Mouse (Mus musculus) mouse trophoblast stem cell (cell line): ENCODE results near the gene 1700025B11Rik.
"Not testable (repeated sequence)": the region's sequence is repeated elsewhere in the genome, so short reads cannot be mapped to it uniquely, and the experiment has no call there.

ENCODE experiments used
- in situ Hi-C, 2 experiments: fragments of 300-500 bp; cut with MseI, MboI; formaldehyde crosslinking; loops; 2 replicates in 1 of 2; 3 replicates in 1 of 2; pipeline ENCODE4 v1.15.1; 2025

The 1700025B11Rik gene

GRCm38 (mm10) chr15:77561792-77562191 is at the start of gene 1700025B11Rik:
Gene 1700025B11Rik (minus strand): TSS chr15:77561892.
- in situ Hi-C loops = no loop called here

- in situ Hi-C loops = loop anchor here (10.0 kb wide), 1 partner anchor 61 kb away; no protein-coding TSS in a partner anchor
Observed at GRCm38 (mm10) chr15:77606069-77606468, 44.4 kb upstream of the 1700025B11Rik start.

- in situ Hi-C loops = no loop called here
Observed at GRCm38 (mm10) chr15:77598958-77599357, 37.3 kb upstream of the 1700025B11Rik start, which contains the start of gene Gm36245. Gene Gm36245 (plus strand): TSS chr15:77599258.

GRCm38 (mm10) chr15:77598429-77598828 is 36.7 kb upstream of the 1700025B11Rik start:
- in situ Hi-C loops = no loop called here

- in situ Hi-C loops = no loop called here
Observed at GRCm38 (mm10) chr15:77595961-77596360, 34.3 kb upstream of the 1700025B11Rik start, which contains the start of gene Apol10b. Gene Apol10b (minus strand): TSS chr15:77596125.

- in situ Hi-C loops = no loop called here
Observed at GRCm38 (mm10) chr15:77593557-77593956, 31.9 kb upstream of the 1700025B11Rik start.

- in situ Hi-C loops = no loop called here
Observed at GRCm38 (mm10) chr15:77590881-77591280, 29.2 kb upstream of the 1700025B11Rik start.

GRCm38 (mm10) chr15:77588981-77589380 is 27.3 kb upstream of the 1700025B11Rik start:
- in situ Hi-C loops = no loop called here

GRCm38 (mm10) chr15:77587026-77587425 is 25.3 kb upstream of the 1700025B11Rik start:
- in situ Hi-C loops = no loop called here

- in situ Hi-C loops = no loop called here
Observed at GRCm38 (mm10) chr15:77581681-77582080, 20.0 kb upstream of the 1700025B11Rik start.

GRCm38 (mm10) chr15:77579311-77579710 is 17.6 kb upstream of the 1700025B11Rik start:
- in situ Hi-C loops = no loop called here

GRCm38 (mm10) chr15:77578801-77579200 is 17.1 kb upstream of the 1700025B11Rik start:
- in situ Hi-C loops = no loop called here

- in situ Hi-C loops = no loop called here
Observed at GRCm38 (mm10) chr15:77563219-77563618, 1.5 kb upstream of the 1700025B11Rik start.

GRCm38 (mm10) chr15:77539221-77539620 is 22.5 kb downstream of the 1700025B11Rik start:
- in situ Hi-C loops = not testable (repeated sequence)

GRCm38 (mm10) chr15:77533216-77533615 is 28.5 kb downstream of the 1700025B11Rik start, which contains the start of gene Apol7c:
Gene Apol7c (minus strand): TSS chr15:77533316.
- in situ Hi-C loops = no loop called here

GRCm38 (mm10) chr15:77523186-77523843 is 38.4 kb downstream of the 1700025B11Rik start:
- in situ Hi-C loops = loop anchor here (5.0 kb wide), 1 partner anchor 109 kb away; no protein-coding TSS in a partner anchor

GRCm38 (mm10) chr15:77520596-77520995 is 41.1 kb downstream of the 1700025B11Rik start:
- in situ Hi-C loops = loop anchor here (5.0 kb wide), 1 partner anchor 112 kb away; no protein-coding TSS in a partner anchor
